Mouse (Mus musculus) ZHBTc4 (cell line): ENCODE measurements around the gene Utp15.

Experiments
- DNase-seq: peaks from one replicate; pipeline ENCODE4 v3.0.0-alpha.2; 2011; ENCODE audit warnings: low read depth, low spot score

Gene Utp15

DNA sequence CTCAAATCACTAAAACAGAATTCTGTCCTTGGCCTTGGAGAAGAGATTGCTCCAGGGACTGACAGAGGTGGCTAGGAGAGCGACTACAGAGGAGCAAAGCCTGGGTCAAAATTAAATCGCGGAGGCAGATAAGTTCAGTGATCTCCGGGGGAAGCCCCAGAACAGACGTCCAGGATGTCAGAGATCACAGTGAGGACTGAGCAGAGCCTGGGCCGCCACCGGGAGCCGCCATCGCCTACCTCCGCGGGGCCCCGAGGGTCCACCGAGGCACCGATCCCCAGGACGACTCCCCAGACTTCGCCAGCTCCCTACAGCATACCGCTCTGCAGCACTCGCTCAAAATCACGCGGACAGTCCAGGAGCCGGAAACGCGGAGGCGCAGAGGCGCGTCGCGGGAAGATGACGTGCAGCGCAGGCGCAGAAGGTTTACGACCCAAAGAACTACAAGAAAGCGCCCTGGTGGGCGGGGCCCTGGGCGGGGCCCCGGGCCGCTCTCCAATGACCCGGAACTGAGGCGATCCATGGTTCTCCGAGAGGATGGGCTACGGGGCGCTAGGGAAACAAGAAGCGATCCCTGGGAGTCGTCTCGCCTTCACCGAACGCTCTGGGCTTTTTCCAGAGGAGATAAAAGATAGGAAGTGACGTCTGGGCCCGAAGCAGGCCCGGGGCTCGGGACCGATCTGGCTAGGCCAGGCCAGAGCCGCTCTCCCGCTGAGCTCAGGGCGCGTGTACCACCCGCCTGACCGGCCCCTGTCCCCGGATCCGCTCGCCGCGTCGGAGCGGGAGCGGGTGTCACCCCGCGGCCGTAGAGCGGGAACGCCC is at the start of gene Utp15, which contains the start of gene Ankra2:
TSS of gene Utp15 (minus strand) at position 406 of the 822 bp plus-strand sequence.
TSS of gene Ankra2 (plus strand) at position 439 of the 822 bp plus-strand sequence.
- peak; percentile 99 for DNase-seq

DNA sequence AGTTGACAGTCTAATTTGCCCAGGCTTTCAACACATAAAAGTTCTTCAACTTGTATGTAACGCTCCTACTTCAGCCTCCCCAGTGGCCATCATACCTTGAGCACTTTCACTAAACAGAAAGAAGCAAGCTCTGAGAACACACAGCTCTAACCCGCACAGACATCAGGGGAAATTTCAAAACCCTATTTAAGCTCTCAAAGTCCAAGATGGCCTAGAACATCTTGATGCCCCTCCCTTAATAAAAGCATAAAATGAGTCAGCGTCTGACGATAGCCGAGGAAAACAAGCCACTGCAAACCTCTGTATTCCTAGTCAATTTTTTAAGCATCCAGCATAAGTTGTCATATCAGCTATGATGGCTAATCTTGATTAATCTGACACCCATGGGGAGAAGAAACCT is 48.8 kb upstream of the Utp15 start:
- DNase-seq, result no peak

GRCm38 (mm10) chr13:98308724-98309123 is 45.9 kb upstream of the Utp15 start:
- peak; percentile 38 for DNase-seq

GRCm38 (mm10) chr13:98308004-98308403 is 45.2 kb upstream of the Utp15 start:
- DNase-seq, result no peak

DNA sequence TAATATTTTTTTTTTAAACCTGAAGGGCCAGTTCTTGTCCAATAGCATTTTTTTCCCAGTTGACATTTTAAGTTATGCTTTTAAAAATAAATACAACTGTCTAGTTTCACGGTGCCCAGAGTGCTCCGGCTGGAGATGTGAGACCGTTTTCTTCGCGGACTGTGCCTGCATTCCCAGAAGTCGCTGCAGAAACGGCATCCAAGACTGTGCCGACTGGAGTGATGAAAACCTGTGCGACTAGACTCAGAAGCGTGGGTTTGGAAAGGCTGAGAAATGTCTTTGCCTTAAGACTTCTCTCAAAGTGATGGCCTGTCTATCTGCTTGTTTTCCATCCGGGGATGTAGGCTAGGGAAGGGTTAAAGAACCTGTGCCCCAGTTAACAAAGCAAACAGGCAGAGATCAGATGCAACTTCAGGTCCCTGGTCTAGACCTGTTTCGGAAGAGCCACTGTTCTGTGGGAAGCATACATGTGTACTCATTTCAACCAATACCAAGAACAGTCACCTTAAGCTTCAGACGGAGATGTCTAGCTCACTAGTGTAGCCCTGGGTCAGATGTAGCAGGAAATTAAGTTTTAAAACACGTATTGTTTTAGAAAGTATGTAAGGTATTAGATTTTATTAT is 44.1 kb upstream of the Utp15 start:
- peak; percentile 37 for DNase-seq

DNA sequence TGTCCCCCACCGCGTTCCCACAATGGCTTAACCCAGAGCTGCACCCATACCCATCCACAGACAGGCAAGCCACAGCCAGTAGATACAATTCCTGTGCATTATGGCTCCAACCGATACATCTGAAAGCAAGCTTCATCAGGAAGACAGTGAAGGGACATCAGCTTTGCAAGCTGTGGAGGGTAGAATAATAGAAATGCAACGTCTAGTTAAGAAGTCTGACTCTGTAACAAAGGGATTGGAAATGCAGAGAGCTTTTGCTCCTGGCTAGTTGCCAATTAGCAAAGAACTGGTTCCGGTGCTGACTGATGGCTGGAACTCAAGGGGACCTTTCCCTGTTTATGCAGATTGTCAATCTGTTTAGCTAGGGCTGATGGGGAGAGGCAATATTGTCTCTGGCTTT is 43.6 kb upstream of the Utp15 start:
- DNase-seq, result peak; percentile 88

DNA sequence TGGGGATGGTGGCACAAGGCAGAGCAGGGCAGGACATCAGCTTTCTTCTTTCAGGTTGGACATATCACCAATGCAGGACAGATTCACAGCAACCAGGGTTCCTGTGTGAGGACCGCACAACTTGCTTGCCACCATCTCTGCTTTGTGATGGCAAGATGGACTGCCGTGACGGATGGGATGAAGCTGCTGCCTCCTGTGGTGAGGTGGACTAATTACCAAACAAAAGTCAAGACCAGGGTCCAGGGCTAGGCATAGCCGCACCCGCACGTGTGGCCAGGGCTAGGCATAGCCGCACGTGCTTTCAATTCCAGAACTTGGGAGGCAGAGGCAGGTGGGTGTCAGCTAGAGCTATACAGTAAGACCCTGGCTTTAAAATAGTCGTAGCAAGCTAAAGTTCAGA is 42.4 kb upstream of the Utp15 start:
- peak; percentile 63 for DNase-seq

- peak; percentile 97 for DNase-seq
Observed at GRCm38 (mm10) chr13:98298833-98299758, 36.3 kb upstream of the Utp15 start.

DNA sequence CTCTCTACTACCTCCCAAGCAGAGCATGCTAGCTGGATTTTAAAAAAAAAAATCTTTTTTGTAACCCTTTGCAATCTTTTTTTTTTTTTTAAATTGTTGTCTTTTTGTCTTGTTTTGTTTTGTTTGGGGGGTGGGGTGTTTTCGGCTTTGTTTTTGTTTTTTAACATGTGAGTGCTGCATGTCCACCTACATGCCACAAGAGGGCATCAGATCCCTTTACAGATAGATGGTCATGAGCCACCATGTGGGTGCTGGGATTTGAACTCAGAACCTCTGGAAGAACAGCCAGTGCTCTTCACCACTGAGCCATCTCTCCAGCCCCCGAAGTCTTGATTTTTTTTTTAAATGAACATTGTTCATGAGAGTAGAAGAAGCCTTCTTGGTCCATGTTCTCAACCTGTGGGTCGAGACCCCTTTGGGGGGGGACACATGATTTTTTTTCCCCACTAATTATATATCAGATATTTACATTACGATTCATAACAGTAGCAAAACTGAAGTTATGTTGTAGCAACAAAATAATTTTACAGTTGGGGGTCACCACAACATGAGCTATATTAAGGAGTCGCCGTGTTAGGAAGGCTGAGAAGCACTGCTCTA is 35.1 kb upstream of the Utp15 start:
- DNase-seq, result peak; percentile 55

GRCm38 (mm10) chr13:98296072-98296471 is 33.2 kb upstream of the Utp15 start:
- peak; percentile 33 for DNase-seq

- no peak for DNase-seq
Observed at GRCm38 (mm10) chr13:98291712-98292111, 28.9 kb upstream of the Utp15 start.

DNA sequence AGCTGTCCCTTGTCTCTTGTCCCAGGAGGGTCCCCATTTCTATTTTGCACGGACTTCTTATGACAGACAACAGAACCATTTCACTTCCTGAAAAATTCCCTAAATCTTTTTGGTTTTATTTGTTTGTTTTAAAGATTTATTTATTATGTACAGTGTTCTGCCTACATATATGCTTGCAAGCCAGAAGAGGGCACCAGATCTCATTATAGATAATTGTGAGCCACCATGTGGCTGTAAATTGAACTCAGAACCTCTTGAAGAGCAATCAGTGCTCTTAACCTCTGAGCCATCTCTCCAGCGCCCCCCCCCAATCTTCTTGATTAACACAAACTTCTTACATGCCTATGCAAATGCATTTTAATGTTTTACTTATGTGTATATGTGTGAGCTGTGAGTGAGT is 27.9 kb upstream of the Utp15 start:
- DNase-seq, result no peak

GRCm38 (mm10) chr13:98280990-98281650 is 18.3 kb upstream of the Utp15 start:
- no peak for DNase-seq

- DNase-seq, result no peak
Observed at GRCm38 (mm10) chr13:98279686-98280085, 16.8 kb upstream of the Utp15 start, which contains the start of gene Gm21976. TSS of gene Gm21976 (plus strand) at chr13:98279887.

DNA sequence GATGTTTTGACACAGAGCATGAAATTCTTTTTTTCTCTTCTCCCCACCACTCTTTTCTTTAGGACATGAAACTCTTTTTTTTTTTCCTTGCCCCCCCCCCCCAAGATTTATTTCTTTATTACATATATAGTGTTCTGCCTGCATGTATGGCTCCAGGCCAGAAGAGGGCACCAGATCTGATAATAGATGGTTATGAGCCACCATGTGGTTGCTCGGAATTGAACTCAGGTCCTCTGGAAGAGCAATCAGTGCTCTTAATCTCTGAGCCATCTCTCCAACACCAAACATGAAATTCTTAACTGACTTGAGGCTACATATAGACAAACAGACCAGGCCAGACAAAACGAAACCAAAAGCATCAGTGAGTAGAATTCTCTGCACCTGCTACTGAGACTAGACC is 14.7 kb upstream of the Utp15 start:
- no peak for DNase-seq

DNA sequence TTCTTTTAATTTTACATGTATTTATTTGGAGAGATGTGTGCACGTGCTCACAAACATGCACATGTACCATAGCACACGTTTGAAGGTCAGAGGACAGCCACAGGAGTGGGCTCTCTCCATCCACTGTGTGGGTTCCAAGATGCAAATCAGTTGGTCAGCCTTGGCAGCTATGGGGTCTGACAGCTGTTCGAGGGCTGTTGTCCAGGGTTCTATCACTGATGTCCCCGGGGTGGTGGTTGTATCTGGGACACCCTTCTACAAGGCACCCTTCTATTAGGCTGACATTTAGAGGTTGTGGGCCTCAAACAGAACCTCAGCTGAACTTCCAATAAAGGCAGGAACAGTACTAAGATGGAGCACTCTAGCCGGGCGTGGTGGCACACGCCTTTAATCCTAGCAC is 13.4 kb upstream of the Utp15 start:
- DNase-seq, result no peak

DNA sequence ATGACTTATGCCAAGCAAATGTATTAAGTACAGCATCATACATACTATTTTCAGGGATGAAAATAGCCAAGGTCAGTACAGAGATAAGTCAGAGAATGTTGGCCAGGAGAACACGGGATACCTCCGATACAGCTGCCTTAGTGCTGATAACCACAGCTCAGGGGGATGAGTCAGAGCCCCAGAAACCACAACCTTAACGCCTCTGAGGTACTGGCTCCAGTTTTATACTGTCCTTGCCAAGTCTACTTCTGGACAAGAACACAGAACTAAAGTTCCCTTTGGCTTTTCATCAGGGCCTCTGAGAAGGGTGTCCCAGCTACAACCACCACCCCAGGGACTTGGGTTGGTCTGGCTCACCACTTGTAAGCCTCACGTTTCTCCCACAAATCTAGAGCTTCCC is 12.8 kb upstream of the Utp15 start:
- DNase-seq, result no peak

- DNase-seq, result no peak
Observed at GRCm38 (mm10) chr13:98274023-98274422, 11.2 kb upstream of the Utp15 start.

GRCm38 (mm10) chr13:98264111-98264510 is 1.3 kb upstream of the Utp15 start:
- DNase-seq, result no peak

GRCm38 (mm10) chr13:98263458-98263987 is 682 bp upstream of the Utp15 start:
- no peak for DNase-seq

GRCm38 (mm10) chr13:98254921-98255320 is 7.9 kb downstream of the Utp15 start:
- peak; percentile 74 for DNase-seq
